Mouse (Mus musculus) kidney, embryonic 14.5 days (tissue): ENCODE measurements around the gene Camk1. TPM values are rescaled to one million over a fixed set of nuclear protein-coding genes. Genes with fewer than 3 reads are reported as not detected.

Source experiments
- ATAC-seq: fragments of 200-750 bp; cut with Nextera tagmentation; 2 replicates; pipeline ENCODE4 v1.8.0; 2017; ENCODE audit warnings: moderate number of reproducible peaks, mild to moderate bottlenecking, moderate TSS enrichment, moderate library complexity; ENCODE audit not compliant: low FRiP score, low TSS enrichment
- H3K27ac ChIP-seq: fragments of 300-500 bp; sonication (generic); 2 replicates; pipeline ENCODE4 v1.5.1; 2014; ENCODE audit warnings: low read depth, mild to moderate bottlenecking, low read length, moderate library complexity, mixed read lengths
- H3K27me3 ChIP-seq: fragments of 300-500 bp; sonication (generic); 2 replicates; pipeline ENCODE4 v1.6.1; 2014; ENCODE audit warnings: mild to moderate bottlenecking, low read length; ENCODE audit not compliant: control insufficient read depth, insufficient read depth
- H3K36me3 ChIP-seq: fragments of 300-500 bp; sonication (generic); 2 replicates; pipeline ENCODE4 v1.6.1; 2014; ENCODE audit warnings: low read length, mixed read lengths; ENCODE audit not compliant: control insufficient read depth, insufficient read depth
- H3K4me1 ChIP-seq: fragments of 300-500 bp; sonication (generic); 2 replicates; pipeline ENCODE4 v1.6.1; 2014; ENCODE audit warnings: low read length, mixed read lengths; ENCODE audit not compliant: control insufficient read depth, insufficient read depth
- H3K4me2 ChIP-seq: fragments of 300-500 bp; sonication (generic); replicated peaks from 2 replicates; pipeline ENCODE4 v1.6.1; 2014; ENCODE audit warnings: low read depth, mild to moderate bottlenecking, low read length
- H3K4me3 ChIP-seq: fragments of 300-500 bp; sonication (generic); 2 replicates; pipeline ENCODE4 v1.5.1; 2014; ENCODE audit warnings: mild to moderate bottlenecking, low read length
- H3K9ac ChIP-seq: fragments of 300-500 bp; sonication (generic); 2 replicates; pipeline ENCODE4 v1.6.1; 2014; ENCODE audit warnings: low read depth, mild to moderate bottlenecking, low read length, moderate library complexity
- H3K9me3 ChIP-seq: fragments of 300-500 bp; sonication (generic); 2 replicates; pipeline ENCODE4 v1.6.1; 2016; ENCODE audit warnings: low read length; ENCODE audit not compliant: control insufficient read depth
- WGBS: fragments of 180-500 bp; shearing (Covaris S2); extraction: QIAGEN DNeasy Blood & Tissue Kit; methylation state at CpG from one replicate; pipeline ENCODE4 v1.1.7; 2014; 5-methylcytosine and 5-hydroxymethylcytosine counted together
- polyA plus RNA-seq: library from polyadenylated mRNA; unstranded; fragments of >200 nt; fragmentation: Nextera tagmentation; extraction: Ambion mirVana; gene quantifications from 2 replicates; pipeline ENCODE4 v1.2.1, GENCODE M21; 2014

Camk1 gene
- polyA plus RNA-seq, 1 experiment from 2014 or later = 112 TPM

- Histone ChIP-seq H3K27ac (peak overlapping the region; percentile 62; the same call in 1 of the 2 replicates), H3K4me2 (no peak overlapping the region), H3K36me3 (peaks cover 49% of the 10 kb centered on the region), H3K4me3 (no peak overlapping the region), H3K4me1 (no peaks in the 10 kb centered on the region), H3K9ac (no peak overlapping the region), H3K9me3 (no peaks in the 10 kb centered on the region), H3K27me3 (no peaks in the 10 kb centered on the region)
- no peak for ATAC-seq
- WGBS = 92% methylated on average over 1 of the region's 1 CpGs
Measured at GRCm38 (mm10) chr6:113367574-113367973, 23.8 kb upstream of the Camk1 start.

GRCm38 (mm10) chr6:113366639-113367038 lies 22.9 kb upstream of the Camk1 start:
- H3K36me3 ChIP-seq = peaks cover 41% of the 10 kb centered on the region

GRCm38 (mm10) chr6:113364518-113365135 lies 20.8 kb upstream of the Camk1 start:
- no peak for ATAC-seq
- Histone ChIP-seq H3K4me1 (no peaks in the 10 kb centered on the region), H3K36me3 (peaks cover 22% of the 10 kb centered on the region), H3K27ac (no peak overlapping the region), H3K9me3 (no peaks in the 10 kb centered on the region), H3K4me3 (no peak overlapping the region), H3K9ac (no peak overlapping the region), H3K4me2 (no peak overlapping the region), H3K27me3 (no peaks in the 10 kb centered on the region)
- 79% methylated on average over 8 of the region's 8 CpGs for WGBS

More at GRCm38 (mm10) chr6:113366639-113367038, 22.9 kb upstream of the Camk1 start:
- Histone ChIP-seq H3K4me3 (no peak overlapping the region), H3K4me1 (no peaks in the 10 kb centered on the region), H3K27me3 (no peaks in the 10 kb centered on the region), H3K4me2 (no peak overlapping the region), H3K27ac (no peak overlapping the region), H3K9ac (no peak overlapping the region), H3K9me3 (no peaks in the 10 kb centered on the region)
- ATAC-seq = no peak
- 87% methylated on average over 6 of the region's 6 CpGs for WGBS

GRCm38 (mm10) chr6:113362241-113362640 lies 18.5 kb upstream of the Camk1 start:
- ATAC-seq = no peak
- H3K4me2 ChIP-seq = no peak overlapping the region
- peaks cover 7% of the 10 kb centered on the region; the same call in 1 of the 2 replicates for H3K36me3 ChIP-seq
- no peaks in the 10 kb centered on the region for H3K4me1 ChIP-seq
- H3K27ac ChIP-seq = no peak overlapping the region
- 83% methylated on average over 1 of the region's 1 CpGs for WGBS
- no peak overlapping the region for H3K4me3 ChIP-seq
- no peak overlapping the region for H3K9ac ChIP-seq
- H3K27me3 ChIP-seq = no peaks in the 10 kb centered on the region
- H3K9me3 ChIP-seq = no peaks in the 10 kb centered on the region

GRCm38 (mm10) chr6:113361476-113361875 lies 17.7 kb upstream of the Camk1 start:
- WGBS = 71% methylated on average over 4 of the region's 4 CpGs
- no peaks in the 10 kb centered on the region for H3K27me3 ChIP-seq
- ATAC-seq = no peak
- H3K9ac ChIP-seq = no peak overlapping the region
- no peak overlapping the region for H3K4me2 ChIP-seq
- H3K9me3 ChIP-seq = no peaks in the 10 kb centered on the region
- H3K4me1 ChIP-seq = no peaks in the 10 kb centered on the region
- H3K36me3 ChIP-seq = no peaks in the 10 kb centered on the region; the same call in 1 of the 2 replicates
- no peak overlapping the region for H3K4me3 ChIP-seq
- H3K27ac ChIP-seq = no peak overlapping the region

GRCm38 (mm10) chr6:113353696-113354095 lies 9.9 kb upstream of the Camk1 start:
- H3K27ac ChIP-seq = no peak overlapping the region
- no peak overlapping the region for H3K4me2 ChIP-seq
- H3K27me3 ChIP-seq = no peaks in the 10 kb centered on the region
- WGBS = 74% methylated on average over 3 of the region's 3 CpGs
- no peaks in the 10 kb centered on the region for H3K9me3 ChIP-seq
- H3K4me3 ChIP-seq = no peak overlapping the region
- H3K36me3 ChIP-seq = no peaks in the 10 kb centered on the region
- no peak for ATAC-seq
- H3K9ac ChIP-seq = no peak overlapping the region
- H3K4me1 ChIP-seq = no peaks in the 10 kb centered on the region

- Histone ChIP-seq H3K36me3 (no peaks in the 10 kb centered on the region), H3K9ac (no peak overlapping the region), H3K4me3 (no peak overlapping the region), H3K9me3 (no peaks in the 10 kb centered on the region), H3K4me1 (no peaks in the 10 kb centered on the region), H3K27ac (no peak overlapping the region), H3K27me3 (no peaks in the 10 kb centered on the region), H3K4me2 (no peak overlapping the region)
- WGBS = 69% methylated on average over 3 of the region's 3 CpGs
- no peak for ATAC-seq
Measured at GRCm38 (mm10) chr6:113352820-113353219, 9.0 kb upstream of the Camk1 start.

- WGBS = 65% methylated on average over 10 of the region's 10 CpGs
- H3K4me3 ChIP-seq = no peak overlapping the region
- H3K4me1 ChIP-seq = no peaks in the 10 kb centered on the region
- no peaks in the 10 kb centered on the region for H3K27me3 ChIP-seq
- no peaks in the 10 kb centered on the region for H3K36me3 ChIP-seq
- no peak for ATAC-seq
- H3K9me3 ChIP-seq = no peaks in the 10 kb centered on the region
- no peak overlapping the region for H3K27ac ChIP-seq
- H3K9ac ChIP-seq = no peak overlapping the region
- no peak overlapping the region for H3K4me2 ChIP-seq
Measured at GRCm38 (mm10) chr6:113351653-113352052, 7.9 kb upstream of the Camk1 start.

GRCm38 (mm10) chr6:113351161-113351560 lies 7.4 kb upstream of the Camk1 start:
- Histone ChIP-seq H3K27ac (no peak overlapping the region), H3K4me1 (no peaks in the 10 kb centered on the region), H3K9me3 (no peaks in the 10 kb centered on the region), H3K4me3 (no peak overlapping the region), H3K4me2 (no peak overlapping the region), H3K36me3 (no peaks in the 10 kb centered on the region), H3K27me3 (no peaks in the 10 kb centered on the region), H3K9ac (no peak overlapping the region)
- 50% methylated on average over 1 of the region's 1 CpGs for WGBS
- ATAC-seq = no peak
